Mouse (Mus musculus) C2C12 (cell line): ENCODE results near the gene Immp2l. TPM values are rescaled to one million over a fixed set of nuclear protein-coding genes. Genes with fewer than 3 reads are reported as not detected.

Experiments
- H3K27me3 ChIP-seq: one replicate; pipeline ENCODE4 v1.6.1; 2011; ENCODE audit not compliant: control insufficient read depth, insufficient read depth, insufficient read length
- H3K36me3 ChIP-seq: one replicate; pipeline ENCODE4 v1.6.1; 2011; ENCODE audit not compliant: control insufficient read depth, insufficient read depth
- H3K4me3 ChIP-seq: one replicate; pipeline ENCODE4 v1.5.1; 2011; ENCODE audit warnings: mild to moderate bottlenecking, control low read depth; ENCODE audit not compliant: poor library complexity, insufficient read depth, severe bottlenecking
- H3K79me2 ChIP-seq: one replicate; pipeline ENCODE4 v1.6.1; 2011; ENCODE audit not compliant: control insufficient read depth, insufficient read depth
- H3K79me3 ChIP-seq: one replicate; pipeline ENCODE4 v1.6.1; 2011; ENCODE audit warnings: low read depth, control low read depth
- H3ac ChIP-seq: one replicate; pipeline ENCODE3; 2011; ENCODE audit warnings: low read depth; ENCODE audit not compliant: control insufficient read depth, insufficient read length
- CEBPB ChIP-seq: IDR thresholded peaks from one replicate; pipeline ENCODE4 v1.6.1; 2011; ENCODE audit warnings: low read depth, mild to moderate bottlenecking, control low read depth, moderate library complexity
- CTCF ChIP-seq: IDR thresholded peaks from one replicate; pipeline ENCODE4 v1.5.1; 2011; ENCODE audit not compliant: control insufficient read depth, insufficient read depth, insufficient read length
- FOSL1 ChIP-seq: IDR thresholded peaks from one replicate; pipeline ENCODE4 v1.8.0; 2011; ENCODE audit warnings: mild to moderate bottlenecking, low read length; ENCODE audit not compliant: poor library complexity, insufficient read depth, severe bottlenecking
- MAX ChIP-seq: IDR thresholded peaks from one replicate; pipeline ENCODE4 v1.6.1; 2011; ENCODE audit warnings: mild to moderate bottlenecking, control low read depth
- MYOD1 ChIP-seq: IDR thresholded peaks from one replicate; pipeline ENCODE4 v1.6.1; 2011; ENCODE audit warnings: low read depth; ENCODE audit not compliant: control insufficient read depth, insufficient read length
- MYOG ChIP-seq: IDR thresholded peaks from one replicate; pipeline ENCODE4 v1.6.1; 2011; ENCODE audit not compliant: control insufficient read depth, insufficient read length; ENCODE audit errors: extremely low read depth
- USF1 ChIP-seq: IDR thresholded peaks from one replicate; pipeline ENCODE4 v1.6.1; 2011; ENCODE audit warnings: low read depth, mild to moderate bottlenecking, control low read depth, moderate library complexity
- polyA plus RNA-seq: library from polyadenylated mRNA; unstranded; fragments of >200 nt; fragmentation: generic; extraction: Trizol; gene quantifications from one replicate; pipeline ENCODE4 v1.2.1, GENCODE M21; 2012; ENCODE audit warnings: missing spikeins

Immp2l gene
- polyA plus RNA-seq, 1 experiment: 6.2 TPM

DNA sequence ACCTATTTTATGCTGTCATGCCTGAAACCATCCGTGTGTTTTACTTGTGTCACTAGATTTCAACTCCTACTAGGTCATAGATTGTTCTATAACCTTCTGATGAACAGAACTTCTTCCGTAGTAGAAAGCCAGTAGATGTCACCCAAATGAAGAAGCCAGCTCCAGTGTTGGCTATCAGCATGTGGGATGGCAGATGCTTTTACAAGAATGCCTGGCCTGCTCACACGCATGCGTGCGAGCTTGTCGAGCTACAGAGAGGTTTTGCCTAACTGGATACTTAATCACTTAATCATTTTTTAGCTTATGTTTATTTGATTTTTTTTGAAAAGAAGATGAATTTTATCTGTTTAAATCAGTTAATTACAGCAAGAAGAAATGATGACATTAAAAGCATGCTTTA, 805.6 kb downstream of the Immp2l start:
- TF ChIP-seq CEBPB: no peak
- no peak for TF ChIP-seq CTCF
- no peak for TF ChIP-seq FOSL1
- TF ChIP-seq MAX: no peak
- TF ChIP-seq MYOD1: no peak
- no peak for TF ChIP-seq USF1
- TF ChIP-seq MYOG: no peak

DNA sequence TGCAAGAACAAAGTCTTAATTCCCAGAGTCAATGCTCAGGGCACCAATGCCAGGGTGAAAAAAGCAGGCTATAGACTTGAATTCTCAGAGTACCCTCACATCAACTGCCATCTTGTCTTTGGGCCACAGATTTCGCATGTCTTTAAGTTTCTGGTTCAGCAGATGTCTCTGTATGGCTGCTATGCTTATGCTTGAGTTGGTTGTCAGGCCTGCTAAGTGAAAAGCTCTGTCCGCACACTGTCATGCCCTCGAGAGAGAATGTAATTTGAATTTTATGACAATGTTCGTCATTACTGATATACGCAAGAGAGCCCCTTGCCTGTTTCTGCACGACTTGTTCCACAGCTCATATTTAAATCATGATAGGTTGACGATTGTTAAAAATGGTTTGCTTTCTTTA, 807.8 kb downstream of the Immp2l start:
- H3K27me3 ChIP-seq: no peaks in the 10 kb centered on the region

More for the DNA sequence above, 805.6 kb downstream of the Immp2l start:
- Histone ChIP-seq H3ac (no peak overlapping the region), H3K79me2 (no peaks in the 10 kb centered on the region), H3K36me3 (no peaks in the 10 kb centered on the region), H3K79me3 (no peaks in the 10 kb centered on the region), H3K4me3 (no peak overlapping the region), H3K27me3 (no peaks in the 10 kb centered on the region)

DNA sequence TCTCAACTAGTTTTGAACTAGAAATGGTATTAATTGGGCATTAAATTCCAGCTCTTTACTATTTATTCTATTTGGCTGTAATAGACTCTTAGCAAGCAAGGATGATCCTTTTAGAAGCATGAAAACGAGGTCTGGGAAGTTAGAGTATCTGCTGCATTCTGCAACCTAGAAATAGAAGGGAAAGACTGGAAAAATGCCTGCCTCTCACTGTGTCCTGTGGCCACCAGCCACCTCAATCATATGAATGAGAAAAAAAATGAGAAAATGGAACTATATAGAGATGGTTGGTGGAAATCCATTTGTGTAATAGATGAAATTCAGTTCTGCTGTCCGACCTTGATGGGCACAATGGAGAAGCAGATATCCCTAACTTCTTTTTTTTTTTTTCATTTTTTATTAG, 810.8 kb downstream of the Immp2l start:
- Histone ChIP-seq H3K36me3 (no peaks in the 10 kb centered on the region), H3K27me3 (no peaks in the 10 kb centered on the region), H3K79me2 (no peaks in the 10 kb centered on the region), H3K79me3 (no peaks in the 10 kb centered on the region), H3ac (no peak overlapping the region), H3K4me3 (no peak overlapping the region)
- TF ChIP-seq CTCF (no peak), MAX (no peak), USF1 (no peak), MYOG (no peak), CEBPB (no peak), MYOD1 (no peak), FOSL1 (no peak)

More for the DNA sequence above, 807.8 kb downstream of the Immp2l start:
- TF ChIP-seq USF1 (no peak), CEBPB (no peak), MYOD1 (no peak)
- H3K79me3 ChIP-seq: no peaks in the 10 kb centered on the region
- no peaks in the 10 kb centered on the region for H3K36me3 ChIP-seq
- no peaks in the 10 kb centered on the region for H3K79me2 ChIP-seq
- H3K4me3 ChIP-seq: no peak overlapping the region
- no peak overlapping the region for H3ac ChIP-seq

DNA sequence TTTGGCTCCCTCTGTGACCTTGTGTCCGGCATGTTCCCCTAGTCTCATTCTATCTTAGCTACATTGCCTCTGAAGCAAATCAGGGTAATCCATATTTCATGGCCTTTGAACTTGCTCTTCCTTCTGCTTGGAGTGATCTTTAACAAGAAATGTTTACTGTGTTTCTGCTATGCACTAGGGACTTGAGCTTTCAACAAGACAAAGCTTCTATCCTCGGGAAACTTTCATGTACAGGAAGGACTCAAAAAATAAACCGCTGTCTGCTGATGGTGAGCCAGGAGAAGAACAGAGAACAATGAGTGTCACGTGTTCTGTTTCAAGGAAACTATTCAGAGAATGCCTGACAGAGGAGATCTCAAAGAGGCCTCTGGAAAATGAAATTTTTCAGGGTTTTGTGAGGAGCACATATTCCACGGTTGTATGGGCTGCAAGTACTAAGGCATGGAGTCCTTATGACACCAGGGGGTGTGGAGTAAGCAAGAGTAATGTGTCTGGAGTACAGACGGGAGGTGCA, 814.5 kb downstream of the Immp2l start:
- Histone ChIP-seq H3ac (no peak overlapping the region), H3K27me3 (no peaks in the 10 kb centered on the region), H3K4me3 (no peak overlapping the region), H3K79me2 (no peaks in the 10 kb centered on the region), H3K79me3 (no peaks in the 10 kb centered on the region), H3K36me3 (no peaks in the 10 kb centered on the region)
- TF ChIP-seq MYOD1 (no peak), MYOG (no peak), CEBPB (no peak), FOSL1 (no peak), MAX (no peak), USF1 (no peak), CTCF (no peak)

DNA sequence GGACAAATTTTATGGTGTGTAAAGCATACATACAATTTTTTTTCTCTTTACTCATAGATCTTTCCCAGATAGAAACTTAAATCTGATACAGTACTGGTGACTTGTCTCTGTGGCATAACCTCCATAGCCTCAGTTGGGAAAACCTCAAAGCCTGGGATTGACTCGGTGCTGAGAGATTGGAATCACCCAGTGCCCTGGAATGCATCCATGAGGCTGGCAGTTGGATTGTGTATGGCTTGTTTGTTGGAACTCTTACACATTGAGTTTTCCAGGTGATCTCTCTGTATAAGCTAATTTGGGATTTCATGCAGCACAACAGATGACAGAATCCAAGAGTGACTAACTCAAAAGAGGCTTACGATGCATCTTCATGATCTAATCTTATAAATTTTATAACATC, 815.4 kb downstream of the Immp2l start:
- TF ChIP-seq USF1 (no peak), MAX (no peak)
- no peak overlapping the region for H3K4me3 ChIP-seq
- no peaks in the 10 kb centered on the region for H3K79me3 ChIP-seq
- H3K36me3 ChIP-seq: no peaks in the 10 kb centered on the region
- no peaks in the 10 kb centered on the region for H3K27me3 ChIP-seq
- no peak overlapping the region for H3ac ChIP-seq
- no peaks in the 10 kb centered on the region for H3K79me2 ChIP-seq

DNA sequence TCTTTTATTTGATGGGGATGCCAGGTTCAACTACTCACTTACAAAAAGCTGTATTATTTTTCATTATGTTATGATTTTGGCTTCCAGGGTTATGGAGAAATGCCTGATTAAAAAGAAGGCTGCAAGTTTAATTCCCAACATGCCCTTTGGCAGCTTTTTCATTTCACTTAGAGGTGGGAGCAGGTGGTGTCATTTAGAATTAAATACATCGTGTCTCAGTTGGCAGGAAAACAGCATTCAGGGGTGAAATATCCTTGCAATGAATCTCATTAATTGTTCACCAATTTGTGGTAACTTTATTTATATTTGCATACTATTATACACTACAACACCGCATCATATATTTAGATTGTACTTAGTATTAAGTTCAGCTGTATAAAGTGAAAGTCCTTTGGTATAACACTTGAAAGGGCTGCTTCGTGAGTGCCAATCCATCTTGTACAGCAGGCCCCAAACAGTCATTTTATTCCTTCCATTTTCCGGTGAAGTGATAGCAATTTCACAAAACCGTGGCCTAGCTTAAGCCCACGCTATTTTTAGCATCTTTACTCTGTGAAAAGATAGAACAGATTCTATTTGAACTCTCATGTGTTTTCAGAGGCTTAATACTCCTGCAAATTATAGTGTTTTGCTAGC, 818.9 kb downstream of the Immp2l start:
- no peak overlapping the region for H3K4me3 ChIP-seq
- no peak for TF ChIP-seq MYOD1
- no peak for TF ChIP-seq FOSL1
- no peak for TF ChIP-seq MYOG
- TF ChIP-seq CEBPB: no peak
- no peak for TF ChIP-seq MAX
- TF ChIP-seq CTCF: no peak
- no peak for TF ChIP-seq USF1
- H3K79me2 ChIP-seq: no peaks in the 10 kb centered on the region
- no peak overlapping the region for H3ac ChIP-seq
- no peaks in the 10 kb centered on the region for H3K27me3 ChIP-seq
- no peaks in the 10 kb centered on the region for H3K79me3 ChIP-seq
- no peaks in the 10 kb centered on the region for H3K36me3 ChIP-seq
